Comparison of ENCODE assay signal across 34 mouse cellular contexts in the genomic region with DNA sequence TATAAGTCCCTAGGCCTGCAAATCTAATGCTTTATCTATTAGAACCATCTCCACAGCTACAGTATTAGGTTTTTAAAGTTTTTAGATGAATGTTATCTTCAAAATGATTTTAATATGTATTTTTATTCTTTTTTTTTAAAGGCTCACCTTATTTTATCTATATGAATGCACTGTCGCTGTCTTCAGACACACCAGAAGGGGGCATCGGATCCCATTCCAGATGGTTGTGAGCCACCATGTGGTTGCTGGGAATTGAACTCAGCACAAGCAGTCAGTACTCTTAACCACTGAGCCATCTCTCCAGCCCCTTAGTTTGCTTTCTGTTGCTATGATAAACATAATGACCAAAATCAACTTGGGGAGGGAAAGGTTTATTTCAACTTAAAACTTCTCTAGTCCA. TPM values are rescaled to one million over a fixed set of nuclear protein-coding genes. Genes with fewer than 3 reads are reported as not detected.
A peak's percentile ranks its signal among the peaks of the same experiment; 100 is the strongest.
DNase-seq lines count a peak whose midpoint lies in the region; ATAC-seq and TF ChIP-seq lines count a peak whose summit lies in the region.
"Had no signal": no experiment of that assay in that cellular context is flagged by ENCODE, and none has a peak within 500 bp of the region (broad histone marks: within the 10 kb centered on the region; RNA-seq: fewer than 3 reads in every experiment).

No protein-coding gene starts in this region.

- WGBS in liver, embryonic 14.5 days (ENCODE audit: insufficient replicate concordance): 84% methylated on average over 2 of the region's 2 CpGs
- WGBS in liver, postnatal 0 days (ENCODE audit: insufficient replicate concordance): 95% methylated on average over 2 of the region's 2 CpGs
- 75% methylated on average over 2 of the region's 2 CpGs for WGBS in liver, embryonic 15.5 days (ENCODE audit: insufficient replicate concordance)

- H3K4me1 ChIP-seq in liver, embryonic 14.5 days (replicated peaks; ENCODE audit: control insufficient read depth in 2 of 2, insufficient read depth in 2 of 2, low read length in 1 of 2): peaks cover 0 to 7% of the 10 kb centered on the region in 2 experiments; a peak in 3 of 4 replicates
- peaks cover 18% of the 10 kb centered on the region for H3K4me1 ChIP-seq in liver, postnatal 0 days (ENCODE audit: insufficient read depth)
- H3K4me1 ChIP-seq in E14TG2a.4 (replicated peaks; ENCODE audit: low read depth, low read length): peaks cover 29% of the 10 kb centered on the region
- peaks cover 37% of the 10 kb centered on the region for H3K4me1 ChIP-seq in liver, embryonic 15.5 days (replicated peaks)
- H3K4me1 ChIP-seq: intestine, embryonic 15.5 days had no signal

- no peaks in the 10 kb centered on the region for H3K27me3 ChIP-seq in liver, embryonic 14.5 days (ENCODE audit: control insufficient read depth, insufficient read depth, low read length)
- H3K27me3 ChIP-seq in liver, postnatal 0 days (ENCODE audit: insufficient read depth, low read length): no peaks in the 10 kb centered on the region
- H3K27me3 ChIP-seq in E14TG2a.4 (ENCODE audit: insufficient read depth, low read length): no peaks in the 10 kb centered on the region
- H3K27me3 ChIP-seq in liver, embryonic 15.5 days: no peaks in the 10 kb centered on the region
- H3K27me3 ChIP-seq: embryonic facial prominence, embryonic 15.5 days; forebrain, embryonic 12.5 days; intestine, embryonic 15.5 days; stomach, embryonic 15.5 days had no signal

- no peak for TF ChIP-seq EP300 in liver, embryonic 14.5 days (IDR thresholded peaks at IDR 0.05; ENCODE audit: low read depth)
- no peak for TF ChIP-seq EP300 in liver, postnatal 0 days (IDR thresholded peaks at IDR 0.05; ENCODE audit: low read depth)

- no peak overlapping the region for H3K9ac ChIP-seq in liver, embryonic 14.5 days (replicated peaks)
- no peak overlapping the region for H3K9ac ChIP-seq in liver, postnatal 0 days (replicated peaks)
- H3K9ac ChIP-seq in liver, embryonic 15.5 days: no peak overlapping the region
- H3K9ac ChIP-seq: embryonic facial prominence, embryonic 15.5 days; forebrain, embryonic 12.5 days; intestine, embryonic 15.5 days; stomach, embryonic 15.5 days had no signal

- peaks cover 14% of the 10 kb centered on the region for H3K36me3 ChIP-seq in liver, embryonic 14.5 days (replicated peaks; ENCODE audit: control insufficient read depth, insufficient read depth, low read depth)
- H3K36me3 ChIP-seq in liver, postnatal 0 days (replicated peaks; ENCODE audit: insufficient read depth, low read length): peaks cover 12% of the 10 kb centered on the region
- peaks cover 28% of the 10 kb centered on the region for H3K36me3 ChIP-seq in E14TG2a.4 (ENCODE audit: insufficient read depth, low read length)
- H3K36me3 ChIP-seq in liver, embryonic 15.5 days (replicated peaks): peaks cover 13% of the 10 kb centered on the region

- no peaks in the 10 kb centered on the region for H3K9me3 ChIP-seq in liver, embryonic 14.5 days (ENCODE audit: control insufficient read depth, low read length)
- H3K9me3 ChIP-seq in liver, postnatal 0 days (ENCODE audit: low read length): no peaks in the 10 kb centered on the region
- no peaks in the 10 kb centered on the region for H3K9me3 ChIP-seq in E14TG2a.4 (ENCODE audit: low read length)
- no peaks in the 10 kb centered on the region for H3K9me3 ChIP-seq in liver, embryonic 15.5 days (replicated peaks)
- H3K9me3 ChIP-seq: embryonic facial prominence, embryonic 10.5 days; embryonic facial prominence, embryonic 15.5 days; forebrain, embryonic 12.5 days; intestine, embryonic 15.5 days; midbrain, embryonic 10.5 days; stomach, embryonic 15.5 days had no signal

- H3K4me3 ChIP-seq in liver, embryonic 14.5 days (ENCODE audit: insufficient read depth in 1 of 2, low read depth in 2 of 2, low read length in 2 of 2): no peak overlapping the region
- no peak overlapping the region for H3K4me3 ChIP-seq in liver, postnatal 0 days (ENCODE audit: low read depth, low read length)
- H3K4me3 ChIP-seq in E14TG2a.4 (replicated peaks; ENCODE audit: low read length): no peak overlapping the region
- H3K4me3 ChIP-seq in liver, embryonic 15.5 days (replicated peaks): no peak overlapping the region
- H3K4me3 ChIP-seq: embryonic facial prominence, embryonic 15.5 days; forebrain, embryonic 12.5 days; gastrocnemius, adult 2 months; intestine, embryonic 15.5 days; stomach, embryonic 15.5 days had no signal

- DNase-seq in heart, adult 11 months: peak; percentile 57
- no peak for DNase-seq in heart, adult 8-10 months (ENCODE audit: low spot score)
- no peak for DNase-seq in liver, embryonic 14.5 days (ENCODE audit: low read depth in 3 of 3, low spot score in 3 of 3)
- DNase-seq in liver, postnatal 0 days: no peak
- no peak for DNase-seq in gastrocnemius, postnatal 4 days (ENCODE audit: low spot score in 2 of 2)
- DNase-seq: adrenal gland, adult 2 months; adrenal gland, postnatal 36 days; cerebellum, adult 18-20 months; gastrocnemius, adult 2 months; gastrocnemius, postnatal 36 days; heart, postnatal 14 days; kidney, adult 2 months; kidney, postnatal 36 days; layer of hippocampus, postnatal 36 days; left cerebral cortex, postnatal 4 days; lung, adult 2 months; lung, postnatal 14 days; right cerebral cortex, postnatal 25 days; thymus, adult 2 months; thymus, postnatal 36 days had no signal

- no peak overlapping the region for H3K27ac ChIP-seq in liver, embryonic 14.5 days
- H3K27ac ChIP-seq in liver, postnatal 0 days (ENCODE audit: low read depth): no peak overlapping the region
- no peak overlapping the region for H3K27ac ChIP-seq in liver, embryonic 15.5 days (replicated peaks)
- H3K27ac ChIP-seq: embryonic facial prominence, embryonic 10.5 days; embryonic facial prominence, embryonic 15.5 days; forebrain, embryonic 12.5 days; gastrocnemius, adult 2 months; intestine, embryonic 15.5 days; midbrain, embryonic 10.5 days; stomach, embryonic 15.5 days had no signal

- H3K4me2 ChIP-seq in liver, embryonic 14.5 days (ENCODE audit: low read depth): peak overlapping the region; percentile 98
- no peak overlapping the region for H3K4me2 ChIP-seq in liver, postnatal 0 days (ENCODE audit: low read depth, low read length)
- peak overlapping the region; percentile 99; the same call in 1 of the 2 replicates for H3K4me2 ChIP-seq in liver, embryonic 15.5 days
- H3K4me2 ChIP-seq: embryonic facial prominence, embryonic 15.5 days; forebrain, embryonic 12.5 days; intestine, embryonic 15.5 days; stomach, embryonic 15.5 days had no signal

- peak; percentile 47 for TF ChIP-seq CTCF in liver, embryonic 14.5 days (IDR thresholded peaks at IDR 0.05; ENCODE audit: low read depth)
- no peak for TF ChIP-seq CTCF in liver, postnatal 0 days (IDR thresholded peaks at IDR 0.05; ENCODE audit: low read depth)
- 0 out of 2 replicates have a peak, but pooled peaks have one; percentile 15 for TF ChIP-seq CTCF in E14TG2a.4 (conservative IDR thresholded peaks at IDR 0.05; ENCODE audit: low read length)

- no peak for ATAC-seq in liver, embryonic 14.5 days (ENCODE audit: insufficient read depth)
- ATAC-seq in liver, postnatal 0 days: no peak
- ATAC-seq in liver, embryonic 15.5 days (ENCODE audit: insufficient read depth): no peak
- ATAC-seq: activated CD4-positive, CD25-positive, alpha-beta regulatory T cell, adult 4 months; hindbrain, embryonic 16.5 days; intestine, embryonic 15.5 days had no signal

RNA-seq across cellular contexts. Expression of a gene that starts 23.5 kb away (rescaled TPM):
- total RNA-seq in heart, adult 8-10 months (2022): 1 to 10 TPM; 5.4 to 8.6 (median 6.0) TPM
- polyA plus RNA-seq in liver, embryonic 14.5 days (2012; rRNA removed): 2.3 and 3.8 TPM in 2 replicates
- polyA plus RNA-seq in liver, embryonic 14.5 days (2014; fragmentation: Nextera tagmentation; extraction: Ambion mirVana): 5.8 and 6.0 TPM in 2 replicates
- 4.5 and 4.6 TPM in 2 replicates for polyA plus RNA-seq in liver, postnatal 0 days (2015; fragmentation: Nextera tagmentation; extraction: Ambion mirVana)
- polyA plus RNA-seq in liver, embryonic 15.5 days (2015; fragmentation: Nextera tagmentation; extraction: Ambion mirVana): 6.4 and 7.9 TPM in 2 replicates
- total RNA-seq in gastrocnemius, postnatal 4 days (2021): 1 to 10 TPM; 6.1 to 6.3 TPM

RNA-seq across cellular contexts. Expression of a gene that starts 42.0 kb away (rescaled TPM):
- total RNA-seq in heart, adult 8-10 months (2022): 10 to 100 TPM; 52.1 to 62.3 (median 56.1) TPM
- 10.7 and 24.3 TPM in 2 replicates for polyA plus RNA-seq in liver, embryonic 14.5 days (2012; rRNA removed)
- 47.0 and 53.4 TPM in 2 replicates for polyA plus RNA-seq in liver, embryonic 14.5 days (2014; fragmentation: Nextera tagmentation; extraction: Ambion mirVana)
- polyA plus RNA-seq in liver, postnatal 0 days (2015; fragmentation: Nextera tagmentation; extraction: Ambion mirVana): 25.6 and 27.3 TPM in 2 replicates
- polyA plus RNA-seq in liver, embryonic 15.5 days (2015; fragmentation: Nextera tagmentation; extraction: Ambion mirVana): 28.9 and 33.1 TPM in 2 replicates
- total RNA-seq in gastrocnemius, postnatal 4 days (2021): 100 to 1,000 TPM in 1 of 2 experiments, 10 to 100 TPM in 1; 91.0 to 105 TPM

RNA-seq across cellular contexts. Expression of a gene that starts 56.3 kb away (rescaled TPM):
- total RNA-seq in heart, adult 8-10 months (2022): not detected
- 0.02 and 0.08 TPM in 2 replicates for polyA plus RNA-seq in liver, embryonic 14.5 days (2012; rRNA removed)
- polyA plus RNA-seq in liver, embryonic 14.5 days (2014; fragmentation: Nextera tagmentation; extraction: Ambion mirVana): not detected in 2 replicates
- 0.05 TPM in 1 of 2 replicates, not detected in the other for polyA plus RNA-seq in liver, postnatal 0 days (2015; fragmentation: Nextera tagmentation; extraction: Ambion mirVana)
- polyA plus RNA-seq in liver, embryonic 15.5 days (2015; fragmentation: Nextera tagmentation; extraction: Ambion mirVana): not detected in 2 replicates
- not detected for total RNA-seq in gastrocnemius, postnatal 4 days (2021)
- total RNA-seq: common myeloid progenitor, adult 5-6 weeks; megakaryocyte progenitor cell, adult 5-6 weeks; monocyte, adult 5-6 weeks had no signal
- polyA plus RNA-seq: activated CD4-positive, CD25-positive, alpha-beta regulatory T cell, adult 4 months; adrenal gland, adult 2 months; embryonic facial prominence, embryonic 15.5 days; hindbrain, embryonic 11.5 days; intestine, embryonic 15.5 days; kidney, adult 2 months; lung, adult 2 months had no signal
